Mouse (Mus musculus) lung, adult 2 months (tissue): ENCODE data around the gene Stfa1.

Experiments used
- CTCF ChIP-seq: fragments of 200-500 bp; IDR thresholded peaks from 2 replicates; pipeline ENCODE4 v1.5.1; 2011; ENCODE audit warnings: mild to moderate bottlenecking, low read length, control low read depth; ENCODE audit not compliant: insufficient read depth
- POLR2A ChIP-seq: fragments of 200-500 bp; IDR thresholded peaks from 2 replicates; pipeline ENCODE4 v1.6.1; 2011; ENCODE audit warnings: low read depth, mild to moderate bottlenecking, control low read depth, low read length, borderline replicate concordance; ENCODE audit errors: extremely low read depth

DNA sequence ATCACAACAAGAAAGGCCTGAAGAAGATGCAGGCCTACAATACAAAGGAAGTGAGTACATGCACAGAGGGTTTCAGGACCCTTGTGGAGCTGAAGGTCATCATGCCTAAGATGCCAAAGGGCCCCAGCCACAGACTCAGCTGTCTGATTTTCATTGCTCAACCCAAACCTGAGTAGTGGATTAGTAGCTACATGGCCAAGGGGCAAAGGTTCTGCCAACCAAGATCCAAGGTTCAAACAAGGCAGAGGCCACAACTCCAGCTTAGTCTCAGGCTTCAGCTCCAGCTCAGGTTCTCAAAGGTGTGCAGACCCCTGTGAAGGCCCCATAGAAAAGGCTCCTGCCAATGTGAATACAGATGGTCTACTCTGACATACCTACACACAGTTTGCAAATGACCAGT, 42.5 kb downstream of the Stfa1 start:
- TF ChIP-seq CTCF (no peak), POLR2A (no peak)
